Mouse (Mus musculus) ES-Bruce4 (cell line): Measurements from ENCODE around the gene Hykk.

Experiments used
- CTCF ChIP-seq: IDR thresholded peaks from one replicate; pipeline ENCODE4 v1.8.1; 2011; ENCODE audit warnings: low read depth, low read length
- EP300 ChIP-seq: IDR thresholded peaks from 2 replicates; pipeline ENCODE4 v1.6.1; 2011; ENCODE audit warnings: low read depth, low read length; ENCODE audit not compliant: insufficient read depth
- POLR2A ChIP-seq: IDR thresholded peaks from one replicate; pipeline ENCODE4 v1.8.1; 2011; ENCODE audit warnings: low read length; ENCODE audit not compliant: insufficient read depth

- TF ChIP-seq CTCF (no peak), POLR2A (no peak), EP300 (no peak)
Measured at GRCm38 (mm10) chr9:54946256-54946655, 29.2 kb downstream of the Hykk start.
